Comparison of ENCODE assay signal across 12 mouse cellular contexts in genomic region chr2:180547384-180548106, GRCm38 (mm10). TPM values are rescaled to one million over a fixed set of nuclear protein-coding genes. Genes with fewer than 3 reads are reported as not detected.
A peak's percentile ranks its signal among the peaks of the same experiment; 100 is the strongest.
DNase-seq lines count a peak whose midpoint lies in the region; ATAC-seq and TF ChIP-seq lines count a peak whose summit lies in the region.
"Had no signal": no experiment of that assay in that cellular context is flagged by ENCODE, and none has a peak within 500 bp of the region (broad histone marks: within the 10 kb centered on the region; RNA-seq: fewer than 3 reads in every experiment).

No protein-coding gene starts in this region.

- TF ChIP-seq CTCF in stomach, postnatal 0 days (IDR thresholded peaks at IDR 0.05; ENCODE audit: low read depth): no peak
- no peak for TF ChIP-seq CTCF in liver, postnatal 0 days (IDR thresholded peaks at IDR 0.05; ENCODE audit: low read depth)

- ATAC-seq in intestine, embryonic 14.5 days (replicated peaks; ENCODE audit: low FRiP score, low TSS enrichment, low read depth): 0 out of 2 replicates have a peak, but pooled peaks have one; percentile 26
- no peak for ATAC-seq in intestine, embryonic 16.5 days
- ATAC-seq in stomach, embryonic 14.5 days (ENCODE audit: insufficient number of reproducible peaks, insufficient read depth, low FRiP score, low read depth): no peak
- ATAC-seq in stomach, postnatal 0 days (ENCODE audit: low FRiP score, low TSS enrichment): no peak
- no peak for ATAC-seq in liver, postnatal 0 days

- peak overlapping the region; percentile 33 for H3K4me2 ChIP-seq in intestine, embryonic 14.5 days (ENCODE audit: low read length)
- H3K4me2 ChIP-seq in intestine, embryonic 16.5 days (ENCODE audit: low read depth, low read length): no peak overlapping the region
- H3K4me2 ChIP-seq in stomach, embryonic 14.5 days (replicated peaks; ENCODE audit: low read depth, low read length): peak overlapping the region; percentile 18; the same call in 1 of the 2 replicates
- no peak overlapping the region for H3K4me2 ChIP-seq in stomach, postnatal 0 days (replicated peaks; ENCODE audit: low read depth)
- no peak overlapping the region for H3K4me2 ChIP-seq in liver, postnatal 0 days (ENCODE audit: low read depth, low read length)
- H3K4me2 ChIP-seq: limb, embryonic 13.5 days had no signal

- H3K9ac ChIP-seq in intestine, embryonic 14.5 days (ENCODE audit: low read length): no peak overlapping the region
- H3K9ac ChIP-seq in intestine, embryonic 16.5 days (ENCODE audit: low read depth, low read length): no peak overlapping the region
- H3K9ac ChIP-seq in stomach, embryonic 14.5 days (replicated peaks; ENCODE audit: low read depth, low read length): no peak overlapping the region
- no peak overlapping the region for H3K9ac ChIP-seq in stomach, postnatal 0 days (ENCODE audit: low read length)
- no peak overlapping the region for H3K9ac ChIP-seq in liver, postnatal 0 days (replicated peaks)
- H3K9ac ChIP-seq: limb, embryonic 13.5 days had no signal

- TF ChIP-seq EP300 in stomach, postnatal 0 days (optimal IDR thresholded peaks at IDR 0.05): no peak
- TF ChIP-seq EP300 in liver, postnatal 0 days (IDR thresholded peaks at IDR 0.05; ENCODE audit: low read depth): no peak

- no peak for DNase-seq in intestine, embryonic 14.5 days (ENCODE audit: low spot score)
- DNase-seq in stomach, postnatal 0 days (ENCODE audit: low spot score): no peak
- DNase-seq in midbrain, embryonic 10.5 days (ENCODE audit: low spot score): peak; percentile 42
- no peak for DNase-seq in liver, postnatal 0 days
- no peak for DNase-seq in urinary bladder, adult 18-20 months (ENCODE audit: low spot score in 2 of 2)
- DNase-seq in thymus, postnatal 10 days (ENCODE audit: low spot score in 2 of 2): no peak
- DNase-seq: B cell, adult 2 months; cerebellum, adult 11 months; spleen, adult 18-20 months had no signal

- H3K9me3 ChIP-seq in intestine, embryonic 14.5 days (ENCODE audit: control insufficient read depth, low read length): no peaks in the 10 kb centered on the region
- H3K9me3 ChIP-seq in intestine, embryonic 16.5 days (ENCODE audit: control insufficient read depth, low read length): no peaks in the 10 kb centered on the region
- H3K9me3 ChIP-seq in stomach, embryonic 14.5 days (ENCODE audit: control insufficient read depth, low read depth, low read length): no peaks in the 10 kb centered on the region
- H3K9me3 ChIP-seq in stomach, postnatal 0 days (ENCODE audit: control insufficient read depth, low read length): no peaks in the 10 kb centered on the region
- H3K9me3 ChIP-seq in midbrain, embryonic 10.5 days (replicated peaks): no peaks in the 10 kb centered on the region
- H3K9me3 ChIP-seq in liver, postnatal 0 days (ENCODE audit: low read length): no peaks in the 10 kb centered on the region
- H3K9me3 ChIP-seq: limb, embryonic 13.5 days had no signal

- H3K4me3 ChIP-seq in intestine, embryonic 14.5 days (ENCODE audit: low read depth, low read length): no peak overlapping the region
- no peak overlapping the region for H3K4me3 ChIP-seq in intestine, embryonic 16.5 days (ENCODE audit: low read length)
- no peak overlapping the region for H3K4me3 ChIP-seq in stomach, embryonic 14.5 days (ENCODE audit: low read depth, low read length)
- H3K4me3 ChIP-seq in stomach, postnatal 0 days (ENCODE audit: low read depth, low read length): no peak overlapping the region
- H3K4me3 ChIP-seq in midbrain, embryonic 10.5 days: peak overlapping the region; percentile 28; the same call in 1 of the 2 replicates
- no peak overlapping the region for H3K4me3 ChIP-seq in liver, postnatal 0 days (ENCODE audit: low read depth, low read length)
- H3K4me3 ChIP-seq: limb, embryonic 13.5 days had no signal

- H3K4me1 ChIP-seq in intestine, embryonic 14.5 days (replicated peaks; ENCODE audit: control insufficient read depth, insufficient read depth, low read length): peaks cover 11% of the 10 kb centered on the region
- H3K4me1 ChIP-seq in intestine, embryonic 16.5 days (ENCODE audit: control insufficient read depth, insufficient read depth, low read length): 0 out of 2 replicates have a peak, but pooled peaks cover 4% of the 10 kb centered on the region
- H3K4me1 ChIP-seq in stomach, embryonic 14.5 days (ENCODE audit: control insufficient read depth, insufficient read depth, low read length): peaks cover 9% of the 10 kb centered on the region
- no peaks in the 10 kb centered on the region for H3K4me1 ChIP-seq in stomach, postnatal 0 days (replicated peaks; ENCODE audit: control insufficient read depth, insufficient read depth)
- peaks cover 21% of the 10 kb centered on the region for H3K4me1 ChIP-seq in midbrain, embryonic 10.5 days
- no peaks in the 10 kb centered on the region for H3K4me1 ChIP-seq in liver, postnatal 0 days (ENCODE audit: insufficient read depth)

- H3K27me3 ChIP-seq in intestine, embryonic 14.5 days (replicated peaks; ENCODE audit: control insufficient read depth, insufficient read depth, low read length): no peaks in the 10 kb centered on the region
- H3K27me3 ChIP-seq in intestine, embryonic 16.5 days (replicated peaks; ENCODE audit: control insufficient read depth, insufficient read depth, low read length): 0 out of 2 replicates have a peak, but pooled peaks cover 3% of the 10 kb centered on the region
- H3K27me3 ChIP-seq in stomach, embryonic 14.5 days (ENCODE audit: control insufficient read depth, insufficient read depth, low read length): no peaks in the 10 kb centered on the region
- H3K27me3 ChIP-seq in stomach, postnatal 0 days (ENCODE audit: control insufficient read depth, insufficient read depth, low read length): no peaks in the 10 kb centered on the region
- peaks cover 21% of the 10 kb centered on the region for H3K27me3 ChIP-seq in midbrain, embryonic 10.5 days (ENCODE audit: low read depth, poor library complexity, severe bottlenecking)
- H3K27me3 ChIP-seq in liver, postnatal 0 days (ENCODE audit: insufficient read depth, low read length): no peaks in the 10 kb centered on the region
- H3K27me3 ChIP-seq: limb, embryonic 13.5 days had no signal

- WGBS in intestine, embryonic 14.5 days: 10% methylated on average over 8 of the region's 8 CpGs
- 15% methylated on average over 8 of the region's 8 CpGs for WGBS in intestine, embryonic 16.5 days
- 5% methylated on average over 8 of the region's 8 CpGs for WGBS in stomach, embryonic 14.5 days
- 13% methylated on average over 8 of the region's 8 CpGs for WGBS in stomach, postnatal 0 days
- WGBS in midbrain, embryonic 10.5 days: 37% methylated on average over 8 of the region's 8 CpGs
- WGBS in liver, postnatal 0 days (ENCODE audit: insufficient replicate concordance): 41% methylated on average over 8 of the region's 8 CpGs

- H3K36me3 ChIP-seq in intestine, embryonic 14.5 days (ENCODE audit: control insufficient read depth, insufficient read depth, low read length): 0 out of 2 replicates have a peak, but pooled peaks cover 4% of the 10 kb centered on the region
- no peaks in the 10 kb centered on the region for H3K36me3 ChIP-seq in intestine, embryonic 16.5 days (ENCODE audit: control insufficient read depth, insufficient read depth, low read length)
- H3K36me3 ChIP-seq in stomach, embryonic 14.5 days (ENCODE audit: control insufficient read depth, insufficient read depth, low read length): no peaks in the 10 kb centered on the region
- H3K36me3 ChIP-seq in stomach, postnatal 0 days (ENCODE audit: control insufficient read depth, insufficient read depth, low read length): no peaks in the 10 kb centered on the region
- no peaks in the 10 kb centered on the region for H3K36me3 ChIP-seq in midbrain, embryonic 10.5 days
- no peaks in the 10 kb centered on the region for H3K36me3 ChIP-seq in liver, postnatal 0 days (replicated peaks; ENCODE audit: insufficient read depth, low read length)
- H3K36me3 ChIP-seq: limb, embryonic 13.5 days had no signal

- no peak overlapping the region for H3K27ac ChIP-seq in intestine, embryonic 14.5 days (ENCODE audit: low read depth)
- H3K27ac ChIP-seq in intestine, embryonic 16.5 days (ENCODE audit: low read length): no peak overlapping the region
- H3K27ac ChIP-seq in stomach, embryonic 14.5 days (ENCODE audit: low read length): no peak overlapping the region
- H3K27ac ChIP-seq in stomach, postnatal 0 days (replicated peaks): no peak overlapping the region
- H3K27ac ChIP-seq in midbrain, embryonic 10.5 days (replicated peaks): peak overlapping the region; percentile 73
- H3K27ac ChIP-seq in liver, postnatal 0 days (ENCODE audit: low read depth): no peak overlapping the region
- H3K27ac ChIP-seq: limb, embryonic 13.5 days had no signal

RNA-seq across cellular contexts. Expression of gene Mrgbp, which starts 33.6 kb away (rescaled TPM):
- polyA plus RNA-seq in intestine, embryonic 14.5 days (2014; fragmentation: Nextera tagmentation; extraction: Ambion mirVana): 26.2 and 27.3 TPM in 2 replicates
- polyA plus RNA-seq in intestine, embryonic 16.5 days (2015; fragmentation: Nextera tagmentation; extraction: Ambion mirVana): 19.0 and 20.9 TPM in 2 replicates
- polyA plus RNA-seq in stomach, embryonic 14.5 days (2014; fragmentation: Nextera tagmentation; extraction: Ambion mirVana): 28.9 and 31.1 TPM in 2 replicates
- 15.9 and 16.1 TPM in 2 replicates for polyA plus RNA-seq in stomach, postnatal 0 days (2015; fragmentation: Nextera tagmentation; extraction: Ambion mirVana)
- 39.7 and 41.2 TPM in 2 replicates for polyA plus RNA-seq in midbrain, embryonic 10.5 days (2016; fragmentation: Nextera tagmentation; extraction: Ambion mirVana)
- polyA plus RNA-seq in liver, postnatal 0 days (2015; fragmentation: Nextera tagmentation; extraction: Ambion mirVana): 7.3 and 7.5 TPM in 2 replicates

RNA-seq across cellular contexts. Expression of gene Ogfr, which starts 41.5 kb away (rescaled TPM):
- polyA plus RNA-seq in intestine, embryonic 14.5 days (2014; fragmentation: Nextera tagmentation; extraction: Ambion mirVana): 62.7 and 64.6 TPM in 2 replicates
- polyA plus RNA-seq in intestine, embryonic 16.5 days (2015; fragmentation: Nextera tagmentation; extraction: Ambion mirVana): 36.6 and 37.5 TPM in 2 replicates
- polyA plus RNA-seq in stomach, embryonic 14.5 days (2014; fragmentation: Nextera tagmentation; extraction: Ambion mirVana): 61.3 and 61.4 TPM in 2 replicates
- polyA plus RNA-seq in stomach, postnatal 0 days (2015; fragmentation: Nextera tagmentation; extraction: Ambion mirVana): 23.9 and 24.5 TPM in 2 replicates
- polyA plus RNA-seq in midbrain, embryonic 10.5 days (2016; fragmentation: Nextera tagmentation; extraction: Ambion mirVana): 104 and 107 TPM in 2 replicates
- polyA plus RNA-seq in liver, postnatal 0 days (2015; fragmentation: Nextera tagmentation; extraction: Ambion mirVana): 22.7 and 24.9 TPM in 2 replicates

RNA-seq across cellular contexts. Expression of gene Ntsr1, which starts 47.8 kb away (rescaled TPM):
- polyA plus RNA-seq in intestine, embryonic 14.5 days (2014; fragmentation: Nextera tagmentation; extraction: Ambion mirVana): 6.2 and 6.3 TPM in 2 replicates
- polyA plus RNA-seq in intestine, embryonic 16.5 days (2015; fragmentation: Nextera tagmentation; extraction: Ambion mirVana): 1.9 and 2.1 TPM in 2 replicates
- polyA plus RNA-seq in stomach, embryonic 14.5 days (2014; fragmentation: Nextera tagmentation; extraction: Ambion mirVana): 1.7 and 2.0 TPM in 2 replicates
- 0.11 and 0.12 TPM in 2 replicates for polyA plus RNA-seq in stomach, postnatal 0 days (2015; fragmentation: Nextera tagmentation; extraction: Ambion mirVana)
- 0.10 and 0.24 TPM in 2 replicates for polyA plus RNA-seq in midbrain, embryonic 10.5 days (2016; fragmentation: Nextera tagmentation; extraction: Ambion mirVana)
- polyA plus RNA-seq in liver, postnatal 0 days (2015; fragmentation: Nextera tagmentation; extraction: Ambion mirVana): not detected in 2 replicates

RNA-seq across cellular contexts. Expression of gene Col9a3, which starts 50.0 kb away (rescaled TPM):
- 6.6 and 7.2 TPM in 2 replicates for polyA plus RNA-seq in intestine, embryonic 14.5 days (2014; fragmentation: Nextera tagmentation; extraction: Ambion mirVana)
- 4.1 and 6.2 TPM in 2 replicates for polyA plus RNA-seq in intestine, embryonic 16.5 days (2015; fragmentation: Nextera tagmentation; extraction: Ambion mirVana)
- polyA plus RNA-seq in stomach, embryonic 14.5 days (2014; fragmentation: Nextera tagmentation; extraction: Ambion mirVana): 6.9 and 9.8 TPM in 2 replicates
- polyA plus RNA-seq in stomach, postnatal 0 days (2015; fragmentation: Nextera tagmentation; extraction: Ambion mirVana): 1.6 TPM in 2 replicates
- 2.6 and 3.7 TPM in 2 replicates for polyA plus RNA-seq in midbrain, embryonic 10.5 days (2016; fragmentation: Nextera tagmentation; extraction: Ambion mirVana)
- 0.41 and 0.63 TPM in 2 replicates for polyA plus RNA-seq in liver, postnatal 0 days (2015; fragmentation: Nextera tagmentation; extraction: Ambion mirVana)

Comparison
In these comparisons a context has a peak if more than half of its experiments do, and no peak if none do; other contexts are left out.
1. H3K4me2 ChIP-seq: peak in intestine, embryonic 14.5 days (single experiment) and stomach, embryonic 14.5 days (single experiment); none in intestine, embryonic 16.5 days (single experiment), stomach, postnatal 0 days (single experiment) and liver, postnatal 0 days (single experiment).